Mouse (Mus musculus) adrenal gland, postnatal 36 days (tissue): ENCODE data around the gene Lrrc4c. TPM values are rescaled to one million over a fixed set of nuclear protein-coding genes. Genes with fewer than 3 reads are reported as not detected.

Experiments used
- DNase-seq, 2 experiments: peaks; one replicate each; pipeline ENCODE4 v3.0.0; 2021; ENCODE audit warnings: mixed read lengths in 1 of 2
- long read RNA-seq, 2 experiments: library from polyadenylated mRNA; stranded (forward); transcript quantifications; one replicate each; pipeline ENCODE4 v2.0.0; 2021; ENCODE audit warnings: borderline sequencing depth in 2 of 2
- total RNA-seq, 2 experiments: library from RNA; stranded (reverse); gene quantifications; 2 replicates each; pipeline ENCODE4 v1.2.3; 2021

The Lrrc4c gene
- 1 to 10 TPM; 1.4 to 2.4 TPM for total RNA-seq
- long read RNA-seq, experiment 1, partial matches to known transcripts: 0 of 4 reads
- long read RNA-seq, experiment 1, other reads (novel, unspliced or antisense): 1 of 4 reads
- long read RNA-seq, experiment 2, partial matches to known transcripts: 0 of 1 reads
- long read RNA-seq, experiment 2, other reads (novel, unspliced or antisense): 1 of 1 reads

DNA sequence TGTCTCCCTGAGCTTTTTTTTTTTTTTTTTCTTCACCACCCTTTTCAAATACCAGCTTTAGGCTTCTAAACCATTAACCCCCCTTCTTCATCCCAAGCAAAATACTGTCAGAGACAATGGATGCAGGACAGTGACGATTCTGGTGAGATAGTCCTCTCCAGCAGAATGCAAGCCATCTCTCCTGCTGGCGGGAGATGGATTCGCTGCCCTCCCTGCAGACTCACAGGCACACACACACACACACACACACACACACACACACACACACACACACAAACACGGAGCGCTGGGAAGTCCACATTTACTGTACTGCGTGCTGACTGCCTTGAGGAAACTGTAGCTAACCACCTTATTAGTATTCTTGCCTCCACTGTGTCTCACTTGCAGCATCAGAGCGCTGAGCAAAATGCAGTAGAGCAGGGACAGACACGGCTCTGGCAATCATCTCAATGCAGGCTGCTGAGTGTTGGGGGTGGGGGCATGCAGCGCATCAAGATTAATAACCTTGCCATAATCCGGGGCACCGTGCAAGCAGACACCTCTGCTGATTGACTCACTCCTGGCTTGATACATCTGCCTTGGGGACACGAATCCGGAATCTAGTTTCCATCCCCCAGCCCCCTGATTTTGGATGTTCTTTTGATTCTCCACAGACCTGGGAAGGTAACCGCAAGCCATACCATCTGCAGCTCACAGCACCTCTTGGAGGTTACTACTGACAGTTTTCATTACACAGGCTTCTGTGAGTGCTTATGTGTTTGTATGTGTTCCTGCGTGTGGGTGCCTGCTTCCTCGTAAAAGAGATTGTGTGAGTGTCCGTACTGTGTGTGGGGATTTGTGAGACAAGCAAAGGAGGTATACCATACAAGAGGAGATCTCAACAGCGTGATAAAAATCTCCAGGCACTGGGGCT lies at the start of gene Lrrc4c:
Gene Lrrc4c (plus strand): TSS at position 783 of the 913 bp plus-strand sequence.
- no peak for DNase-seq

DNA sequence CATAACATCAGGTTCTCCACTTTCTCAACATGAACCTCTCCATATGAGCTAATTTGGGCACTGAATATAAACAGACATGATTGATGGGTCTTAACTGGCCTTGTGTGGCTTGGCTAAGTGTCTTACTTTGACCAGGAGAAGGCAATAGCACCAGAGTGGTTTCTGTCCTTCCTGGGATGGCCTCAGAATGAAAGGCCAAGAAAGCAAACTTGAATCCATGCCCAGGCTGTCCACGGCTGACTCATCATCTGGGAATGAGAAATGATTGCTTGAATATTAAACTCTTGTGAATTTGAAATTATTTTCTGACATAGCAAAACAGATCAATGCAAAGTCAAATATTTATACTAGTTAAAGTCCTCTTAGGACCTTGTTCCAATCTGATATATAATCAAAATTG lies 42.9 kb upstream of the Lrrc4c start:
- peak; percentile 41 to 63 for DNase-seq

DNA sequence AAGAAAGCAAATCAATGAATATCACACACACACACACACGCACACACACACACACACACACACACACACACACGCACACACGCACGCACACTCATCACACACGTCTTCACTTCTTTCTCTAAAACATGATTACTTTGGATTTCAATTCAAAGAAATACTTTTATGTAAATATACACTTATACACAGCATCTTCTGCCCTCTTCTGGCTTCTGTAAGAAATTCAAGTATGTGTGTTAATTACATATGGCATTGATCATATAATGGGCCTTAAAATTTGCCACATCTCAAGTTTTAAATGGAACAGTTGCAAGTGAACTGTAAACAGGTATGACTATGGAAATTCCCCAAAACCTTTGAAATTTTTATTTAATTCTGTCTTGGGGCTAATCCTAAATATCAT lies 35.0 kb upstream of the Lrrc4c start:
- DNase-seq: no peak

DNA sequence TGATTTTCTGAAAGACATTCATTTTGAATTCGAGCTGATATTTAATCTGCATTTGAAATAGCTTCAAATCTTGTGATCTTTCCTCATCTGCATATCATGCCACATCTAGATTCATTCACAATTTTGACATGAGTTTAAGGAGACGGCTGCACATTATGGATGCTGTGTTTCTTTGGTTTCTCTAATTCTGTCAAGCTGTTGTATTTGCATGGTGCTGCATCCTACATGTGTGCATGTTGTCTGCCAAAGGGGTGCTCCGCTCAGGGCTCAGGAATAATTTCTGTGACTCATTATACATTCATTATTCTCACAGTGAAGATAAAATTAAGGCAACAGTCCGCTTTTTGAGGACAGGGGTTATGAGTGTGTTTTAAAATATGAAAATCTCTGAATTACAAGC lies 30.5 kb upstream of the Lrrc4c start:
- DNase-seq: no peak

DNA sequence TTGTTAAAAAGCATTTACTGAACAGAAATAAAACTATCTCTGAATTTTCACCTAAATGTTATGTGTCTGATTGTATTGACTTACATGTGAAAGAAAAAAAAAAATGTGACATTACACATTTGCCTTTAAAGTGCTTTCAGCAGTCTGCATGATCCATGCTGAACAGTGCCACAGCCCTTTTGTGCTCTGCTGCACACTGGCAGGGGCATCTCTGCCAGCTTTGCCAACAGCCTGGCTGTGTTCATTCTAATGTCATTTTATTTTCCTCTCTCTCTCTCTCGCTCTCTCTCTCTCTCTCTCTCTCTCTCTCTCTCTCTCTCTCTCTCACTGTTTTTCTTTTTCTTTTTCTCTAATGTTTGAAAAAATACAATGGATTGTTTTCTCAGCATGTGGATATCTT lies 27.4 kb upstream of the Lrrc4c start:
- peak in 1 of 2 experiments; percentile 6 for DNase-seq

DNA sequence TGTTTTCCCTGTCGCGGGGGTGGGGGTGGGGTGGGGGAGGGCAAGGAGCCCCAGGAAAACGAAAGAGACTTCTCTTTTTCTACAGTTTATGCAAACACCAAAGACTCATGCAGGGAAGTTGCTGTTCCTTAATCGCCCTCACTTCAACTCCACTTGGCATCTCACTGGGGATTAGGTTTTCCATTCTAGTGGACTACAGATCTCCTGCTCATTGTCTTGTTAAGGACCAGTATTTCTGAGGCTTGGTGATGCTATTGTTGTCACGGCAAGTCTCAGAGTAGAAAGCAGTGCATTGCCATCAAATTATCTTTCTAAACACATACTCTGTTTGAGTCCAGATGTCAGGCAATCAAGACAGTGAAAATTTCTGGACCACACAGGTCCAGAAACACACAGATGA lies 2.9 kb upstream of the Lrrc4c start:
- DNase-seq: no peak

DNA sequence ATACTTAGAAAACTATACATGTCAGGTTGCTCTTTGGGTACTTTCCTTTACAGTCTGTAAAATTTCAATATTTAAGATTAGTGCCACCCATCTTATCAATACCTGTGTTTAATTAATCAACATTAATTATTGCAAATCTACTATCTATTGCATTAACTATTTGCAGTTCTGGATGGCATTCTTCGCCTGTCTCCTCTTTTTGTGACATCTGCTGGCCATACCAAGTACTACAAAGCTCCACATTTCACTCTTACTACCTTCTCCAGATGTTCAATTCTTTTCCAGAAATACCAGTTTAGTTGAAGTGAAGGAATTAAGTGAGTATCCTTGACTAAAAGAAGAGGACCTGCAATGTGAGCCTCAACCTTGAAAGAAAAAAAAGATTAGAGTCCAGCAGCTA lies 1.4 kb upstream of the Lrrc4c start:
- DNase-seq: no peak

DNA sequence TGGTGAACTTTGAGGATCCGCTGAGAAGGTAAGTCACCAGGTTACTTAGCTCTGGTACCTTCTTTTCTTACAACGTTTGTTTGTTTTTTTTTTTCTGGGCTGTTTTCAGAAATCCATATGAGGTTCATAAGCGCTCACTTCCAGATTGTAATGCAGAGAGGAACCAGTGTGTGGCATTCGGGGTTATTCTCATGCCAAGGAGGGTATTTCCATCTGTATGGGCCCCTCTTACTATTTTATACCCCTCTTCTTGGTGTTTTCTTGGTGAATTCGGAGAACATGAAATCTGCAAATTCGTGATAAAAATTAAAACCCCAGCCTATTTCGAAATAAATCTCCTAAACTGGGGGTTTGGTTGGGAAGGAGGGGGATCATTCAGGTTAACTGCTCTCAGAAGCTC lies 587 bp downstream of the Lrrc4c start:
- DNase-seq: no peak

DNA sequence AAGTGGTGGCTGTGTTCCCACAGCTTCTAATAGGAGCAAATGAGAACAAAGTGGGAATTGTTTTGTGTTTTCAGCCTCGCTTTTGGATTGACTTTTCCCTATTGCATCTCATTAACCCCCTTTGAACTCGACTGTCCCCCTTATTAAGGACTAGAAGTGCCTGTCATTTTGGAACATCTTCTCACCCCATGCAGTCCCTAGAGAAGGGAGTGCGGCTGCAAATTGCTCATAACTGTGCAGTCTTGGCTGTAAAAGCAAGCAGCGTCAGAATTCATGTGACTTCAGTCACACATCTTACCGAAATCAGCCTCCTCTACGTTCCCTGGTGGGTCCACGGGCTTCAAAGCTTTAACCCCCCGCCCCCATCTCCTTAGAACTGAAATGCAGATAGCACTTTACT lies 1.2 kb downstream of the Lrrc4c start:
- no peak for DNase-seq

DNA sequence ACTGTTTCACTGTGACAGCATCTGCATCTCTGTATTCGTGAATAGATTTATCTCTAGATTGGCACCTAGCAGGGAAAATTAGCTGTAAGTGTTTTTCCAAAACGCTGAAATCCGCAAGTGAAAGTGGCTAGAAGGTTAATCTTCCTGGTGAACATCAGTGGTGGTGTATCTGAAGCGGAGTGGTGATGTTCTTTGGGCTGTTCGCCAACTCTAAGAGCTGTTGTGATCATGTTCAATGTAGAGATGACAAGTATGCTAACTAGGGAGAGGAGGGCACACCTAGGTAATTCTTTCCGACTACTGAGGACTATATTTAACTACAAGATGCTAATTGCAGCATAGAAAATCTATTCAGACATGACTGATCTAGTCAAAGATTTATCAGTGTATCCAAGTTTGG lies 1.7 kb downstream of the Lrrc4c start:
- DNase-seq: no peak

DNA sequence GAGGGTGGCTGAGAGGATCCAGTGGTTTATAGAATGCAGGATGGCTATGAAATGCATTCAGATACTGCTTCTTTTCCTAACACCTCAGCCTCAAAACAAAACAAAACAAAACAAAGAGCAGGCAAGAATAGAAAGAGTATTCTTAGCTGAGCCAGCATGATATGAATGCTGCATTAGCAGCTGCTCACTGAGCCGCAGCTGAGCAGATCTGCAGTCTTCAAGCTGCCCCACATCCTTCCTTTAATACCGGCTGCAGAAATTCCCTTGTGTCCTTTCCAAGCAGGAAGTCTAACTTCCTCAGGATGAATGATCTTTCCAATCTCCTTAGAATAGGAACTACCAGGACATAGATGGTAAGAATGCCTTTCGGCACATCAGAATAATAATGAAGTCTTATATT lies 16.7 kb downstream of the Lrrc4c start:
- DNase-seq: no peak

DNA sequence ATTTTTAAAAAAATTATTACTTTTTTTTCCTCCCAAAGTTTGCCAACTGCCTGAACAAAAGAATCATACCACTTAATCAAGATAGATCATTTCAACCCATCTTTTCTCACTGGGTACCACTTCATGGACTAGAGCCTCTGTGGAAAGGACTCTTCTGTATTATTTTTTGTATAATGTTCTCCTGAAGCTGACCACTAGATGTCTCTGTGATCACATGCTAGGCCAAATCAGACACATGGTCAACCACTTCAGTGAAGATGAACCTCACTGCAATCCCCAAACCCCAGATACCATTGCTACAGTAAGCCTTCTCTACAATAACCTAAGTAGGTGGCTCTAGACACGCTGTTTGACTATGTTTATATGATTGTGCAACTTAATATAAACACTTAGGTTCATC lies 19.4 kb downstream of the Lrrc4c start:
- peak in 1 of 2 experiments; percentile 16 for DNase-seq

DNA sequence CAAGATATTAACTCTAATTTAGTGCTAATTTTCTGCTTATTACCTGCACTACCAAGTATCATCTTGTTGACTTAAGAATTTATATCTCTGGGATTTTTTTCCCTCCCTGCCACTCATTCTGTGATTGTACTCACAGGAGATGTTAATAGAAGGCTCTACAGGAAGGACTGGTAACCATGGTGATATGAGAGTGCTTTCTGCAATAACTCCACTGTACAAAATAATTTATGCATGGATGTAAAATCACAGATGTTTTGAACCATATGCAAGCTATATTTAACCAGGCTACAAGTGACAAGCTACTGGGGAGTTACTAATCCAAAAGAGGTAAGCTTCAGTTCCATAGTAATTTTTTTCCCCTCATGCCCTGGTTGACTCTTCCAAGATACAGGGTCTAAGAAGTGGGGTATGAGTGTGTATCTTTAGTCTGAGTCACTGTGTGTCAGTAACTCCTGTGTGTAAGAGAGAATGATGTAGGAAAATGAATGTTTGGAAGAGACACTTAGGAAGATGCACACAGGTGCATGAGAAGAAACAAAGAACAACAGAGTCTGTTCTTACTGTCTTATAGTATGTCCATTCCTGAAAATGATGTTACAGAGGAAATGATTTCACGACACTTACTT lies 83.3 kb downstream of the Lrrc4c start:
- DNase-seq: no peak

DNA sequence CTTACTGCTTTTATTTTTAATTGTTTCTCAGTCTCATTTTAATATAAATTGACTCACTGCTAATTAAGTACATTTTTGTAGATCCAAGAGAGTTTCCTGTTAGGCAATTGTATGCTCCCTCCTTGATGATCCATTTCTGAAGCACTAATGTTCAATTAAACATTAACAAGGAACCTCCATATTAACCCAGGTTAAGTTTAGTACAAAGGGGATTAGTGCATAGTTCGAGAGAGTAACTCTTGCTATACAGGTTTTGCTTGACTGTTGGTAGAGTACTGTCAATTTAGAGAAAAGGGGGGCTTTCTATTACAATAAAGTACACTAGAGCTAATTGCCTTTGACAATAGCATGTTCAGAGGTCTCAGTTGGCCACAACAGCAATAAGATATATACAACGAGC lies 84.5 kb downstream of the Lrrc4c start:
- DNase-seq: no peak

DNA sequence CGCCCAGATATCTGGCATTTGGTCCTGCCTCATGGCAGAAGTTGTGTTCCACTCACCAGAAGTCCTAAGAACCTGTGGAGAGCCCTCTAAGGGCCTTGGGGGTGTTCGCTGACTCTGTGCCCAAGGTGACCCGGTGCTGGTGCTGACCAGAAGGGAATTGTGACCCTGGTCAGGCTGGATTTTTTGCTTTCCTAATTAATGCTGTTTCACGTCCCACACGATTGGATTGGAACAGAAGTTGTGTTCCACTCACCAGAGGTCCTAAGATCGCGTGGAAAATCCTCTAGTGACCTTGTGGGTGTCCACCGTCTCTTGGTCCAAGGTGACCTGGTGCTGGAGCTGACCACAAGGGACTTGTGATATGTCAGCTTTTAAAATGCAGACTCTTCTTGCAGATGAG lies 88.9 kb downstream of the Lrrc4c start:
- no peak for DNase-seq

DNA sequence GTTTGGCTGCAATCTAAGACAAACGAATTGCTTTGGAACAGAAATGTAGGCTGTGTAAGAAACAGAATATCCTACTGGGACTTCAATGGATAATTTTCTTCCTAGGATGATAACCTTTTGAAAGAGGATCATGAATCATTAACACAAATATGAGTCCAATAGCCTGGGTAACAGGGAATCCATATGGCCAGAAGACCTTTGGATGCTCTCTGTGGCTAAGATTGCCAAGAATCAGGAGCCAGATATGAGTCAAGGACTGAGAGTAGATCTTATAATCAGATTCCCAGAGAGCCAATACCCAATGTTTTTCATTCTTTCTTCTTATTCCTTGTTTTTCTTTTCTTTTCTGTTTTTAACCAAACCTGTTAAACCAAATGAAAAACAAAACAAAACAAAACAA lies 93.2 kb downstream of the Lrrc4c start:
- no peak for DNase-seq

DNA sequence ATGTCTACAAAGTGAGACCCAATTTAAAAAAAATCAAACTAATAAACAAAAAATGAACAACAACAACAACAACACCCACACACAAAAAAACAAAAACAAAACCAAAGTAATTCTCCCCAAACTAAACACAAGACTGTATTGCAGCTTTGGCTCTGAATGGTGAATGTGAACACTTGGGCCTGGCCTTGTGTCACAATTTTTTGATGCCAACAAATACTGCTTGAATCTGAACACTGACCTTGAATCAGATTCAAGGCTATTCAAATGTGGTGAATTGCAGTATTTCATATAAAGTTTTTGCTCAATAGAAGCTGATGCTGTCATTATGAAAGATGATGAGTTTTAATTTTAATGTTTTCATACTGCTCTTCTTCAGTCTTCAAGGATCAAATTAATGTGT lies 143.6 kb downstream of the Lrrc4c start:
- DNase-seq: peak; percentile 30 to 35

DNA sequence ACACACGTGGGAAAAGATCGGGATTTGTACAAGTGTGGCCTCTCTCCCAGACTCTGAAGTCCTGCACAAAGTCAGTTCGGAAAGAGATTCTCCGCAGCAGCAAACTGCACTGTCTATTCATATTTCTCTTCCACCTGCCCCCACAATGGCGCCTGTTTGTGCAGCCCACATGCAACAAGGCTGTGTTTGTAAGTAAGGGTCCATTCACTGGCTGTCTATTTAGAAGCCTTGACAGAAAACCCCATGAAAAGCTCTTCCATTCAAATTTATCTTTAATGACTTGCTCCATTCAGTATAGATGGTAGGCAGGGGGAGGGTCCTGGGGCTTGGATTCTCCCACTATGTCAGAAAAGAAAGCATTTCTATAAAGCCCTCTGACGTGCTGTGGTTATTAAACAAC lies 157.7 kb downstream of the Lrrc4c start:
- no peak for DNase-seq

DNA sequence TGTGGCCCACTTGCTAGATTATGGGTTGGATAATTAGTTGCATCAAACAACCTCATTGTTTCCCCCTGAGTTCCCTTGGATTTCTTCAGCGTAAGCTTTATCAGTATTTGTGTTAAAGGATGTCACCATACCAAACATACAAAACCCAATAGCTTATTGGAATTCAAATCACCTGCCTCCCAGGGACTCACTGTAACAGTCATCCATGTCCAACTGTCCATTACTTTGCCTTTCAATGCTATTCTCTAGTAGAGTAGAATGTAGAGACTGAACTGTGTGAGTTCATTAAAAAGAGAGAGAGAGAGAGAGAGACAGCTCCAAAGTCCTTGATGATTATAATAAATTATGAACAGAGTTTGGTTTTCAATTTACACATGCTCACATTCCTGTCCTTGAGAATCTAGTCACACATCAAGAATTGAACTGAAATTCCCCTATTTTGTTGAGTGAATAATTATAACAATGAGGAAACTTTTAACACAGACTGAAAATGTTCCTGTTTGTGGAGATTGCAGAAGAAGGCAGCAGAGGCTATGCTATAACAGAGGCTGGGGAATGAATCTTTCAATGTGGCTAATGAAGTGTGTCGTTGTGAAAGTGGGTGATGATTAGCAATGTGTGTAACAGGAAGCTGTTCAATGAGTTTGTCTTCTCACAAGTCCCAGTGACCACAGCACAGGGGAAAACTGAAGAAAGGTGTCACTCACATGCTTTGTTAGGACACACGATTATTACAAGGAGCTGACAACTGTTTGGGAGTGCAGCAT lies 181.3 kb downstream of the Lrrc4c start:
- DNase-seq: no peak

DNA sequence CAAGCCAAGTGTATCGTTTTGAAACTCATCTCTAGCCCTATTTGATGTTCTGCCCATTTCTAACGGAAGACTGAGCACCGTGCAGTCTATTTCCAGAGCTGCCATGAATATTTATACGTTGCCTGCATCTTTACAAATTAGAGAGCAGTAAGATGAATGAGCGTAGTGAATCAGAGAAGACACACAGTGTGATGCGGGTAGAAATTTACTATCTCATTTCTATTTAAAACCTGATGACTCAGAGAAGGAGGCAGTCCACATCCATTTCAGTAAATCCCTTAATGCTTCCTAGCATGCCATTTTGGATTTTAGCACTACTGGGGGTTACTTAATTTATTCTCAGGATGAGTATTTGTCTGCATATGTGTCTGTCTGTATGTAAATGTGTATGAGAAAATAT lies 186.2 kb downstream of the Lrrc4c start:
- no peak for DNase-seq

DNA sequence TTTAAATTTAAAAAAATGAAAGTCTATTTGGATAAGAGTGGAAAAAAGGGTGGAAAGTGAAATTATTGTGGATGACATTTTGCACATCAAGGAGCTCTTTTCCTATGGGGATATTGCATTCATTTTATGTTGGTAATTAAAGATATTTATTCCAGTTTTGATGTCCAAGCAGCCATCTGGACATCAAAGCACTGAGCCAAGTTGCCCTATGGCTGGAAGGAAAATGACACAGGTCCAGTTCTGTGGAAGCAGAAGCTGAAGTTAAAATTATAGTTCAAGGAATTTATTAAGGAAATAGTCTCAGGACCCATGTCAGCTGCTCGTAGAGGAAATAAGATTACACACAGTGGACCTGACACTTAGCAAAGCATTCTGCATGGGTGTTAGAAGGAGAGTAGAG lies 187.7 kb downstream of the Lrrc4c start:
- no peak for DNase-seq

DNA sequence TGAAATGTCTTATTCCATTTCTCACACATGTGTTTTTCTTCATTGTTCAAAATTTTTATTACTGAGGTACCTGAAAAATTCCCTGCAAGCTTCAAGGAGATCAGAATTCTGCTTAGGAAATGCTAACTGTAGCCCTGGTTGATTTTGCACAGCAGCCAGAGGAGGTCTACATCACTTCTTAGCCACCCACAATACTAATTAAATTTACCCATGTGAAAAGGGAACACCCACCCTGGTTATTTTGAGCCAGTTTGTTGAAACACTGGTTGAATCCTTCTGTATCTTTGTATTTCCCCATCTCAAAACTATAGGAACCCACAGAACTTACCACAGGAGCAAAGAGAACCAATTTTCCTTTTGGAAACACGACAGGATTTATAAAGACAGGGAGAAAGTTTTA lies 191.0 kb downstream of the Lrrc4c start:
- no peak for DNase-seq

DNA sequence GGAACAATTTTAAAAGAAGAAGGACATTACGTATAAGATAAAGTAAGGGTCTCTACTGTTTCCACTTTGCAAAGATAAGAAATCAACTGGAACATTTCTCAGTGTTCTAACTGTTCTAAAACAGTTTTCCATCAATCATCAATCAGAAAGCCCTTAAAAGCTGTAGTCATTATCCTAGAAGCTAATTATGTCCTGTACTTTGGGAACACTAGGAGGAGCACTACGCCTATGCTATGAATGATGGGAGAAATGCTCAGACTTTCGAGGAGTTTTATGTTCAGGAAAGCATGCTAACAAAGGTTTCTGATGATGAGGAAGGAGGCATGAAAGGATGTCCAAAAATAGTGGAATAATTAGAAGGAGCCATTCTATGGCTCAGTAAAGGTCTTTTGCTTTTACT lies 219.5 kb downstream of the Lrrc4c start:
- DNase-seq: no peak
